Mouse (Mus musculus) gonadal fat pad, adult 2 months (tissue): ENCODE results near the gene Dcaf4. TPM values are rescaled to one million over a fixed set of nuclear protein-coding genes. Genes with fewer than 3 reads are reported as not detected.

ENCODE experiments used
- DNase-seq: peaks from one replicate; pipeline ENCODE4 v3.0.0-alpha.2; 2012; ENCODE audit warnings: low read depth
- polyA plus RNA-seq: library from polyadenylated mRNA; depleted of rRNA; stranded (reverse); fragments of >200 nt; gene quantifications from 2 replicates; pipeline ENCODE4 v1.2.3, GENCODE M21; 2012; rRNA removed

Gene Dcaf4
- polyA plus RNA-seq = 33.8 and 44.7 TPM in 2 replicates

DNA sequence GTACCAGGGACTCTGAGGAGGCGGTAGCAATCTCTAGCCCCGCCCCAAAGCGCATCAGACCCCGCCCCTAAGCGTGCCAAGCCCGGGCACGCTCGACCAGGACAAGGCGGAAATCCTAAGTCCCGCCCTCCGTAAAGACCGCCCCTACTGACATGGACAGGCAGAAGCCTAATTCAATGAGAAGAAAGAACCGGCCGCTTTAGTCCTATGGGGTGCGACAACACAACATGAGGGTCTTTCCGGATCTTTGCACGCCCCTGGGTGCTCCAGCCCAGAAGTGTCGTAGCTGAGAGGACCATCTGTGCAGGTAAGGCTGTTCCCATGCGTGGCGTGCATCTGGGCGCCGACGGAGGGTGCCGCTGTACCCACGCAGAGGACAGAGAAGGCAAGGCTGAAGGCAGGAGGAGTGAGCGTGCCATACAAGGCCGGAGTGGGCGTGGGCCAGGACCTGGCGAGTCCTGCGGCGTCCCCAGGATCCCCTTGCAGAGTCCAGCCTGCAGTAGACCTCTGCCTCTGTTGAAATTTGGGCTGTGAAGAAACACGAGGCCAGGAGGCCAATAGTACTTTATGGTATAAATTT, at the start of gene Dcaf4:
Dcaf4 (plus strand) TSS at position 156 of the 580 bp plus-strand sequence.
- no peak for DNase-seq

DNA sequence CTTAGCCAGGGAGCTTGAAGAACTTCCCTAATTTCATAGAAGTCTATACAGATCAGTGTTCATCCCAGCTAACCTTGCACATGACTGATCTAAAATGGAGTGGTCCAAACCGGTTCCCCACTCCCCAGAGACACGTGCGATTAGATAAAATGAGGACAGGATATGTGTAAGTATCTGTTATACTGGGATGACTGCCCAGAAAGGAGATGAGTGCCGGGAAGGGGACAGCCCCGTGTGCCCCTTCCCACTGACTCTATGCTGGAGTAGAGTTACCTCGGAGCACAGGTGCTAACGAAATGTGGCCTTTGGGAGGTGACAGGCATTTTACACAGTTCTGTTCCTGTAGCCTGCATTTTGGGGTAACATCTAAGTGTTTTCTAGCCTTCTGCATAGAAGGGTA, 48.5 kb upstream of the Dcaf4 start:
- no peak for DNase-seq

DNA sequence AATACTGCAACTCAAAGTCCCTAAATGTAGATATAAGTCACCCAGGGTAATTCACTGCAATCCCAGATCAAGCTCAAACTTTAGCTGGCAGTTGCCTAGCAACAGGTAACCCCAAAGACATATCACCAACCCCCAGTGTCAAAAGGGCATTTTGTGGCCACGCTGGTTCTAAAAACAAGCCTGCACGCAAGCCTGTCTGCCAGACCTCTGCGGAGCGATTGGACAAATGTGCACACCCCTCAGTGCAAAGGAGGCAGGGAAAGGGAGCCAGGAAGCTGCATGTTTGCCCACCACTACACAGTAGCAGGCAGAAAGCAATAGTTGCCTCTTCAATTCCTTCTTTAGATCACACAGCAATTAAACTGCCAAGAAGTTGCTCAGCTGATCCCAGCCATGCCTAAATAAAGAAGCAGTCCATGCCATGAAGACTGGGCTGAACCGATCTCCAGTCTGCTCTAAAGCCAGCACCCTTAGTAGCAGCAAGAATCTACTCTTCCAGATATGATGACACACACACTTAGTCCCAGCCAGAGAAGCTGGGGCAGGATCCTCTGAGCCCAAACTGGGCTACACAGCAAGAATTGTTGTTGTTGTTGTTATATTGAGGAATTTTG, 46.2 kb upstream of the Dcaf4 start:
- no peak for DNase-seq

DNA sequence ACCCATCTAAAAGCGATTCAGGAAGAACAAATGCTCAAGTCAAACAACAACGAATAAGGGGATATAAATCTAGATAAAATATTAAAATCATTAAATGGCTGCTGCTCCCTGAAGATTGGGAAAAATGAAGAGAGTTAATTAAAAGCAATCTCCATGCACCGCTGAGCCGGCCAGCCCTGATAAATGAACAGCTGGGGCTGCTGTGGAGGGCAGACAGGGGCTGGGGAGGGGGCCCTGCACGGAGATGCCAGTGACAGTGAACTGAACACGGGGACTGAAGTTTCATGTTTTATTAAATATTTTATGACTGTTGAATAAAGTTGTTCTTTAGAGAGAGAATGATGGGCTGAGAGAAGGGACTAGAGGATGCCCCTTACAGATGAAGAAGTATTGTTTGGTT, 44.8 kb upstream of the Dcaf4 start:
- no peak for DNase-seq

DNA sequence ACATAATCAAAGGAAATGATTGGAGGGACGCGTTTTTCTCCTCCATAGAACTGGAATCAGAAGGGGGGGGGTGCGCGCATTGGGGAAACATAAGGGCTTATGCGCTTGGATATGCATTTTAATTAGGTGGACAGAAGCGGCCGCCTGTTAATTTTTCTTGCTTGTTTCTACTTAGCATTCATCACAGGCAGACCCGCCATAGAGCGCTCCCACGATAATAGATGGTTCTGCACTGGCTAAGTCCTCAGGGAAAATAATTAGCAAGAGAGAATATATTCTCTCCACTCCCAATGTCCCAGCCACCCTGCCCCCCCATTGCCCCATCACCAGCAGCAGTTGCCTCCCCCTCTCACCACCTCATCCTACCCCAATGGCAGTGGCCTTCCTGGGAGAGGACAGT, 44.0 kb upstream of the Dcaf4 start:
- DNase-seq = no peak

DNA sequence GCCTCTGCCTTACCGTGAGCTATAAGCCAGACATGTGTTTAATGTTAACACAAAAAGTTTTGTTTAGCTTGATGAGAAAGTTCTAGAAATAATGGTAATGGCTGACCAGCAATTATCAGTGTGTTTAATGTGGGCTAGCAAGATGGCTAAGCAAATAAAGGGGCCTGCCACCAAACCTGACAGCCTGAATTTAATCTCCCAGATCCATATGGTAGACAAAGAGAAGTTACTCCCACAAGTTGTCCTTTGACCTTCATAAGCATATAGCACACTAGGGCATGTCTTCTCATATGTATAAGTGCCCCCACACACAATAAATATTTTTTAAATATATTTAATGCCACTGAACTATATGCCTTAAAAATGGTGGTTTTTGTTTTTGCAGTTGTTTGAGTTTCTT, 41.1 kb upstream of the Dcaf4 start:
- no peak for DNase-seq

DNA sequence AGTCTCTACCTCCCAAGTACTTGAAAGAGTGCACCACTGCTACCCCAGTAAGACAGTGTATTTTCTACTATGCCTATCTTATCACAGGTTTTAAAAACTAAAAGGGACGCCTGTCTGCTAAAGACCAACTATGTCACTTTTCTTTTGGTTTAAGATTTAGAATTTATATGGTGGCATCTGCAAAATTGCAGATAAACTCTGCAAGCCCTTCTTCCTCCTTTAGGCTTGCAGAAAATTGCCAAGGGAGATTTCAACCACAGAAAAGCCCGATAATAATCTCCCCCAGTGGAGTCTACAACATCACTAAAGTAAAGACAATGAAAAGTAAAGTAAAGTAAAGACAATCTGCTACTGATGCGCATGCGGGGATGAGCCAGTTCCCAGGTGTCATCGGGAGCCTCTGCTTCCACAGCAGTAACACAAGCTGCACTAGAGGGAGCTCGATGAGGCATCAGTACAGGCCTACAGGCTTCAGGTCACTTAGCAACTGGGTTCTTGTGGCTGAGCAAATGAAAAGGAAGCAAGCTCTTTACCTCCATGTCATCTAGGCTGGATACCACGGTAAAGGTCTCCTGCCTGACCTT, 40.4 kb upstream of the Dcaf4 start:
- no peak for DNase-seq

DNA sequence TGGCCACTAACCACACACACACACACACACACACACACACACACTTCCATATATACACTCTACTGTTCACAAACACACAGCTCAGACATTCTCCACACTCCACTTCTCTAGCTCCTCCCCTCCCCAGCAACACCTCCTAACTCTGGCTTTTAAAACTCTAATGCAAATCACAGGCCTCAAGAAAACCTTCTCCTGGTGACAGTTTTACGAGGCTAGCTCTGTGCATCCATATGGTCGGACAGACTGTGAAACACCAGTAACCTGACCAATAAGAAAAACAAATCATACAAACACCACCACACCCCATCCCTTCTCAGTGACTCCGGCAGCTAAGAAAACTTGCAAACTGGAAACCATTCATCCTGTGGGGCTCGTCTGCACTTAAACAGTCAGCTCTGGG, 38.8 kb upstream of the Dcaf4 start:
- no peak for DNase-seq

DNA sequence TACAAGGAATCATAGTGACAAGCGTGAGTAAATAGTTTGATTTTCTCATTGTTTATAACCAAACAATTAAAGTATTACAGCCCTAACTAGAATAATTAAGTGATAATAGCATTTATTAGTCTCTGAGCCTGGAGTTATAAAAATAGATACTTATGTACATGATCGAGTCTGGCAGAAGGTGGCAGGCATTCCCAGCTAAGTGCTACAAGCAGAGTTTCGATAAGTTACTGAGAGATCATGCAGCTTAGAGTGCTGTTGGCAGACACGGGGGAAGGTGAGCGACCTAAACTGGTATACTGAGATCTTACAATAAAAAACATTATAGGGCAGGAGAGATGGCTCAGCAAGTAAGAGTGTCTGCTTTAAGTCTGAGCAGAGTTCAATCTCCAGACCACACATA, 36.6 kb upstream of the Dcaf4 start:
- no peak for DNase-seq

DNA sequence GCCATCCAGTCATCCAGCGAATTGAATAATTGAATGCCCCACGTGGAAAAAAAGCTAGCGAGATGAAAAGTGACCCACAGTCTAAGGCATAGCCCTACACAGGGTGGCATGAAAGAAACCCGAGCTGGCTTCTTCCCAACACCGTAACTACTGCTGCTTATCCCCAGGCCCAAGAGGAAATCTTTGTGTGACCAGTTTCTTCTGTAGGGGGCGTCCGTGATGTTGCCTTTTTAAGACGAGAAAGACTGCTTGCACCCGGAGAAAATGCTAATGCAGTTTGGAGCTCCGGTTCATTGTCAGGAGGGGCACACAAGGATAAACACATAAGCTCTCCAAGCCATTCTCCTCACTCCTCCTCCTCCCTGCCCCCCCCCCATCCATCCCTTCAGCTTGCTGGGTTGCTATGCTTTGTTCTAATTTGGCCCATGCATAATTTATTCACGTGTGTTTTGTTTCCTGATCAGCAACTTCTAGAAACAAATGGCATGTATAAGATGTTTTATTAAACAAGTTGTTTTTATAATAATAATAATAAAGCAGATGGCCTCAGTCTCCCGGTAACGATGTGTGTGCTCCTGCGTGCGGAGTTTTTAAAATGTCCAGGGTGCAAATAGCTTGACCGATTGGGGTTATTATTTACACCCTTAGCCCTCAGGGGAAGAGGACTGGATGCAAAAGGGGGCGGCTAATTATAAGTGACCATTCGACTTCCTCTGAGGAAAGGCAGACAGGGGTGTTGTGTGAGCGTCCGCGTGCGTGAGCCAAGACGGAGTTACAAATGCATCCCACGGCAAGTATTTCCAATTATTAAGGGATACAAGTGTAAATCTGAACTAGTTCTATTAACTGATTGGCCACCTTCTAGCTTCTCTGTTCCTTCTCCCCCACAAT, 35.2 kb upstream of the Dcaf4 start:
- DNase-seq = no peak

DNA sequence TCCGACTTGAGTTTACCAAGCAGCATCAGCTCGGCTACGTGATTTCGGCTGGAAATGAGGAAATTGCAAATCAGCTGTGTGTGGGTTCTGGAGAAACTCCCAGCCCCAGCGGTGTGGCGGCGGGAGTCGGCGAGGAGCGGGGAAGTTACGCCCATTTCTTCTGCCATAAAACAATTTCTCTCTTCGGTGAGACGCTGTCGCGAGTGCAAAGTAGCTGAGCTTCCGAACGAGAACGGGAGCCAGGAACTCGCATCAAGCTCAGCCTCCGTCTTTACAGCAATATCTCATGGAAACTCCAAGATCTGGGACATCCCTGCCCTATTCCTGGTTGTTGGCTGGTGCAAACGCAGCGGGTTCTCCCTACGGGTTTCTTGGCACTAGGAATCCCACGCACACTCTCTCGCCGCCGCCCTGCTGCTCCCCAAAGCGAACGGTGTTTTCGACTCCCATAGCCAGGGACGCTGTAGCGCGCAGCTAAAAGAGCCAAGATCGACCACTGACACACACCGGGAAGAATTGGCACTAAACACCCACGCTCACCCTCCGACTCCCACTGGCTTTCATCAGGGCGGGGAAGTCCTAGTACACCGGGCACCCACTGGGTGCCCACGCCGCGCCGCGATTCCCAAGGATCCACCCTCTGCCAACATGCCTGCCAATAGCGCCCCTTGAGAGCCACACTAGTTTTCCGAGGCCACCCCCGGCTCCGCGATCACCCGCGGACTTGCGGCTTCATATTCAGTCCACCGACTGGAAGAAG, 34.2 kb upstream of the Dcaf4 start:
- no peak for DNase-seq

DNA sequence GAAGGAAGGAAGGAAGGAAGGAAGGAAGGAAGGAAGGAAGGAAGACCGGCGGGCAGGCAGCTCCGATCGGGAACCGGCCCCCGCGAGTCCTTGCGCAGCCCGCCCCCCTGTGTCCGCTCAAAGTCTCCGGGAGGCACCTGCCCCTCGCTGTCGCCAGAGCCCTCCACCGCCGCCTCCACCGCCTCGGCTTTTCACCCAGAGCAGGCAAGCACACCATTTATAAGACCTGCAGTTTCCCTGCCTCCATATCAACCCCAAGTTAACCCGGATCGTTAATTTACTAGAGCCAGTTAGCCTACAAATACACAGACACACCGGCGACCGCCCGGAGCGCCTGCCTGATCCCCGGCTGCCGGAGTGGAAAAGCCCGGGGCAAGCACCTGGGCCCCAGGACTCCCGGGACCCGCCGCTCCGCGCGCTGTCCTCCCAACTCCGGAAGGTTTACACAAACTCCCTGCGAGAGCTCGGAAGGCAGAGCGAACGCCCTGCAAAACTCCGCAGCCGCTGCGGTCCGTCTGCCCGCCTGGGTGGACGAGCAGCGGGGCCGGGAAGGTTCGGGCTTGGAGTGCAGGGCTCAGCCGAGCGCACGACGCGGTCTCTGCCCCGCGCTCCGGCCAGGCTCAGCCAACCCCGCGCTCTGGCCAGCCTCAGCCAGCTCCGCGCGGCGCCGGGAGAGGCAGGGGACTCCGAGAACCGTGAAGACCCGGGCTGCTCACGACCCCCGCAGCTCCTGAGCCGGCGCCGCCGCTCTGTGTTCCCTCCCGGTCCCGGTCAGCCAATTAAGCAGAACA, 33.4 kb upstream of the Dcaf4 start:
- DNase-seq = no peak

DNA sequence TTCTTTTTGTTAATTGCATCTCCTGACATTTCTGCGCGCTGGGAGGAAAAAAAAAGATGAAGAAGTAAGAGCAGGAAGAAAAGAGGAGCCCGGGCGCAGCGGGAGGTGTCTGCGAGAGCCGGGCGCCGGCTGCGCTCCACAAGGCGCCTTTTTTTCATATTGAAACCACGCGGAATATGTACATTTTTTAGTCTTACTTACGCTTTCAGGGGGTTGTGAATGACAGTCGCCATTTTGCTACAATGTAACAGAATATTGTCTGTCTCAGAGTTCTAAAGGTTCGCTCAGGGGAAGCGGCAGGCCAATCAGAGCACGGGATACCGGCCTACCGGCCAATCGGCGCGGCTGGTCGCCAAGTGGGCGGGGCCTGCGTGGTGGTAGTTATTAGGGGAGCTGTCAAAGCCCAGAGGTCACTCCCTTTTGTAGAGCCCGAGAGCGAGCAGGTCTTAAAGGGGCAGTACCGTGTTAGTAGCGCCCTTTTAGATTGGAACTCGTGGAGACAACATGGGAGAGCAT, 32.7 kb upstream of the Dcaf4 start, which contains the start of gene Dpf3:
Dpf3 (minus strand) TSS at position 241 of the 516 bp plus-strand sequence.
- DNase-seq = no peak

DNA sequence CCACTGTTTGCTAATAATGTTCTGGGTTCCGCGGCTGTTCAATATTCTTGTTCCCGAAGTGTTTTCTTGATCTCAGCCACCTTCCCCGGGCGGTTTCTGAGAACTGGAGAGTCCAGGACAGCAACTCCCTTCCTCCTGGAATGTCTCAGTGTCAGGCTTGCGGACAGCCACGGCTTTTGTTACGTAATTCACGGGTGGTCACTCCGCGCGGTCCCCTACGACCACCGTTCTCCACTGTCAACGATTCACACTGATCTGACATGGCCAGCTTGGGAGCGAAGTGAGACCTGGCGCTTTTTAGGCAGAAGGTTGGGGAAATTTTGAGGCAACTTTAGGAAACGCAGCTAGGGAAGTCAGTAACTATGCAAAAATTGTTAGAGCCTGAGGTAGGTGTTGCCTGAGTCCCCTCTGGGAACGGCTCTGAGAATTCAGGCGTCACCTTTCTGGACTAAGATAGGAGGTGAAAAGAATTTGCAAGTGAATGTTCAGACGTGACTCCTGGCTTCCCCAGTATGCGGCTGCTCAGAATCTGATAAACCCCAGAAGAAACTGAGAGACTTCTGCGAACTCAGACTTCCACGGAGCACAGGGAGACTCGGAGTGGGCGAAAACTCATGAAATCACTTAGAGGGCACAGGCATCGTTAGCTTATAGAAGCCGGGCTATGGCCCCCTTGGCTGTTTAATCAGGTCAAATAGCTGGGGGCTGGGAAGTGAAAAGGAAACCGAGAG, 31.9 kb upstream of the Dcaf4 start:
- no peak for DNase-seq

DNA sequence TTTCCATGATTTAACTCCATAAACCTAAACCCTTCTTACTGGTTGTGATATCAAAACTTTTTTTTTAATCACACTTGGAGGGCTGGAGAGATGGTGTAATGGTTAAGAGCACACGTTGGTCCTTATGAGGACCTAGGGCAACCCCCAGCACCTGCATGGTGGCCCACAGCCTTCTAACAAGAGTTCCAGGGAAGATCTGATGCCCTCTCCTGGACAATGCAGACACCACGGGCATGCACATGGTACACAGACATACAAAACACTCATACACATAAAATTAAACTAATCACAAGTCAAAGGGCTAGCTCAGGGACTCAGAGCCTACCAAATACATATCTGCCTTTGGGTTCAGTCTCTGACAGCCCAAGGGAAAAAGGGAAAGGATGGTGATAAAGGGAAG, 30.5 kb upstream of the Dcaf4 start:
- no peak for DNase-seq

DNA sequence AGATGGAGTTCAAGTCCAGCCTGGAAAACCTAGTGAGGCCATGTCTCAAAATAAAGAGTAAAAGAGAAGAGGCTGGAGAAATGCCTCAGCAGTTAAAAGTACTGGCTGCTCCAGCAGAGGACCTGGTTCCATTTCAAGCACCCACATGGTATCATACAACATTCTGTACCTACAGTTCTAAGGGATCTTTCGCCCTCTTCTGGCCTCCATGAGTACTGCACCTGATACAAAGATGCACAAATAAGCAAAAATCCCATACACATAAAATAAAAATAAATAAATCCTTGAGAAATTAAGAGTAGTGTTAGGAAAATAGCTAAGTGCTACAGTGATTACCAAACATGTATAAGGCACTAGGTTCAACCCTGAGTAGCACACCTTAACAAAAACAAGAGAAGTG, 28.7 kb upstream of the Dcaf4 start:
- no peak for DNase-seq

DNA sequence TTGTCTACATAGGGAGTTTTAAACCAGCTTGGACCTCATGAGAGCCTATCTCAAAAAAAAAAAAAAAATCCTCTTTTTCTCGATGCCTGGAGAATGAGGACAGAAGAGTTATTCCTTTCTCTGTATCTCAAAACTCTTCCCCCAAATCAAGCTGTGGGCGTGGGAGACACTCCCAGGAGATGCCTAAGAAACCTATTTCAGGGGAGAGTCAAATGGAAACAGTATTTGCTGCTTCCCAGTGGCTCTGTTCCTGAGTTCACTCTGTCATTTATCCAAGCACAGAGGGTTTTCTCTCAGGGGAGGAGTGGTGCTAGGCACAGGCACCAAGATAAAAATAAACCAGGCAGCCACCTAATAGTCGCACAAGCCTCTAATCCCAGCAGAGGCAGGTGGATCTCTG, 27.5 kb upstream of the Dcaf4 start:
- DNase-seq = no peak

DNA sequence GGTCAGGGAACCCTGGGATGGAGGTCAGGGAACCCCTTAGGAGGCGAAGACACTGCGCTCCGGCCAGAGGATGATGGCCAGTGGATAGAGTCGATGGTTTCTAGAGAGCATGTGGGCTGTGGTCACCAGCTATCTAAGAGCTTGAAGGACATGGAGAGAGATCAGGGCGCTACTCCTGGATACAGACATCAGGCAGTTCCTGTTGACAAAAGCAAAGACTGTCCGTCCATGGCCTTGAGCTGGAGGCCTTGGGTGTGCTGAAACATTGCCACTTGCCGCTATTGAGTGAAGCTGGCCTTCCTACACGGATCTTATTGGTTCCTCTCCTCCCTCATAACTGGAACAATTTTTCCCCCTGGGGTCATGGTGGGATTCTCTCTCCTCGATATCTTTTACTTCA, 26.1 kb upstream of the Dcaf4 start:
- no peak for DNase-seq

DNA sequence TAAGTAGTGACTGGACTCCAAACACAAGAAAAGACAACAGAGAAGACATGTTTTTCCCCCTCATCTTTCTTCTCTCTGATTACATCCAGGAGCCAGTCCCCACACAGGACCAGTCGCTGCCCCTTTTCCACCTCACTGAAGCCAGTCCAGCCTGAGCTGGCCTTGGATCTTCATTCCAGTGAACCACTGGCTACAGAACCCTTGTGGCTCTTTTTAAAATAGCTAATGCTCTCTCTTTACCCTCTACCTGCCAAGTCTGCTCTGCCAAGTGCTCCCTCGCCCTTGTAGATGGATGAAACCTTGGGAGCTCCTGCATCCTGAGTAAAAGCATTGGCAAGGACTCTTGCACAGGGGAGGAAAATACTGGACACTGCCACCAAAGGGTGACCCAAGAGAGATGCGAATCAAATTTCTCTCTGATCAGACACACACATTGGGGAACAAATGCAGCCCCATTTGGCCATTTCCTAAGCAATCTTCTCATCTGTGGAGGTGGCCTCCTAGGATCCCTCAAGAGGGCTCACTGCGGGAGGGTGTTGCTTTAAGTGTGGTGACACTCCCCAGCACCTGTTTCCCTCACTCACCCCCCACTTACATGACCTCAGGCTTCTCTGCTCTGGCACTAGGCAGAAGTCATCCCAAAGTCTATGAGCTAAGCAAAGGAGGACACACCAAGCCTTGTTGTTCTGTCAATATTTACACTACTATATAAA, 24.9 kb upstream of the Dcaf4 start:
- no peak for DNase-seq

DNA sequence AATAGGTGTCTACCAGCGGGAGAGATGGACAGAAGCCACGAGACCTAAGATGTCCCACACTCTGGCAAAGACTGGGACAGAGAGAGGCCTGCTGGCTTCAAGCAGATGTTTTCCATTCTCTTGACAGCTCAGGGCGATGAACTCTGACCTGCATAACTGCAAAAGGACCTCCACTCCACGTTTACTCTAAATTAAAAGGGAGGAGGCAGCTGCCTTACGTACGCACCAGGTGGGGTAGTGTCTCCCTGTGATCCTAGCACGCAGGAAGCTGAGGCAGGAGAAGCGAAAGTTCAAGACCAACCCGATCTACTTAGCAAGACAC, 24.3 kb upstream of the Dcaf4 start:
- no peak for DNase-seq
